Mouse (Mus musculus): ENCODE data around the gene Tead1. TPM values are rescaled to one million over a fixed set of nuclear protein-coding genes. Genes with fewer than 3 reads are reported as not detected.

Gene Tead1
- total and polyA plus RNA-seq, 3 experiments, result 0.38 TPM; not detected in 2

GRCm38 (mm10) chr7:112759359-112759975, 80.3 kb downstream of the Tead1 start:
- DNase-seq (ENCODE audit: low spot score) (no peak), ATAC-seq (ENCODE audit: extremely low read depth, insufficient number of reproducible peaks, low FRiP score, poor library complexity, severe bottlenecking) (no peak)
- Histone ChIP-seq H3K27me3 (ENCODE audit: insufficient read depth, low read length) (no peaks in the 10 kb centered on the region; the same call in 1 of the 2 replicates), H3K4me1 (ENCODE audit: insufficient read depth, low read depth, low read length) (no peaks in the 10 kb centered on the region), H3K4me3 (ENCODE audit: low read depth, low read length) (no peak overlapping the region), H3K36me3 (replicated peaks) (no peaks in the 10 kb centered on the region), H3K9me3 (replicated peaks) (peaks cover 34% of the 10 kb centered on the region)
- no peak for TF ChIP-seq POLR2AphosphoS5 (IDR thresholded peaks at IDR 0.05; ENCODE audit: insufficient replicate concordance, low read depth, low read length)
- TF ChIP-seq TAL1 (conservative IDR thresholded peaks at IDR 0.05; ENCODE audit: low read depth, low read length), result no peak
- TF ChIP-seq CTCF (IDR thresholded peaks at IDR 0.05; ENCODE audit: low read depth, low read length), result no peak
- no peak for TF ChIP-seq GATA1 (IDR thresholded peaks at IDR 0.05; ENCODE audit: borderline replicate concordance, low read length)
- no peak for TF ChIP-seq GATA2 (IDR thresholded peaks at IDR 0.05; ENCODE audit: borderline replicate concordance, low read depth, low read length)

GRCm38 (mm10) chr7:112760293-112760692, 81.2 kb downstream of the Tead1 start:
- TF ChIP-seq CTCF (IDR thresholded peaks at IDR 0.05; ENCODE audit: low read depth, low read length) (no peak), GATA2 (IDR thresholded peaks at IDR 0.05; ENCODE audit: borderline replicate concordance, low read depth, low read length) (no peak), POLR2AphosphoS5 (IDR thresholded peaks at IDR 0.05; ENCODE audit: insufficient replicate concordance, low read depth, low read length) (no peak)
- peaks cover 28% of the 10 kb centered on the region for H3K9me3 ChIP-seq (replicated peaks)
- H3K4me3 ChIP-seq (ENCODE audit: low read depth, low read length), result no peak overlapping the region
- H3K4me1 ChIP-seq (ENCODE audit: insufficient read depth, low read depth, low read length), result no peaks in the 10 kb centered on the region
- no peaks in the 10 kb centered on the region; the same call in 1 of the 2 replicates for H3K27me3 ChIP-seq (ENCODE audit: insufficient read depth, low read length)
- DNase-seq (ENCODE audit: low spot score) (no peak), ATAC-seq (ENCODE audit: extremely low read depth, insufficient number of reproducible peaks, low FRiP score, poor library complexity, severe bottlenecking) (no peak)
- H3K36me3 ChIP-seq (replicated peaks), result no peaks in the 10 kb centered on the region

GRCm38 (mm10) chr7:112760782-112761181, 81.7 kb downstream of the Tead1 start:
- Histone ChIP-seq H3K36me3 (replicated peaks) (no peaks in the 10 kb centered on the region), H3K4me3 (ENCODE audit: low read depth, low read length) (no peak overlapping the region), H3K27me3 (ENCODE audit: insufficient read depth, low read length) (no peaks in the 10 kb centered on the region; the same call in 1 of the 2 replicates), H3K4me1 (ENCODE audit: insufficient read depth, low read depth, low read length) (no peaks in the 10 kb centered on the region), H3K9me3 (replicated peaks) (peaks cover 29% of the 10 kb centered on the region)
- DNase-seq (ENCODE audit: low spot score) (no peak), ATAC-seq (ENCODE audit: extremely low read depth, insufficient number of reproducible peaks, low FRiP score, poor library complexity, severe bottlenecking) (no peak)
- TF ChIP-seq GATA1 (IDR thresholded peaks at IDR 0.05; ENCODE audit: borderline replicate concordance, low read length) (no peak), CTCF (IDR thresholded peaks at IDR 0.05; ENCODE audit: low read depth, low read length) (no peak)

GRCm38 (mm10) chr7:112762870-112763269, 83.8 kb downstream of the Tead1 start:
- ATAC-seq (ENCODE audit: extremely low read depth, insufficient number of reproducible peaks, low FRiP score, poor library complexity, severe bottlenecking) (no peak), DNase-seq (ENCODE audit: low spot score) (no peak)
- H3K36me3 ChIP-seq (replicated peaks), result no peaks in the 10 kb centered on the region
- no peaks in the 10 kb centered on the region for H3K4me1 ChIP-seq (ENCODE audit: insufficient read depth, low read depth, low read length)
- TF ChIP-seq TAL1 (conservative IDR thresholded peaks at IDR 0.05; ENCODE audit: low read depth, low read length) (no peak), GATA1 (IDR thresholded peaks at IDR 0.05; ENCODE audit: borderline replicate concordance, low read length) (no peak), CTCF (IDR thresholded peaks at IDR 0.05; ENCODE audit: low read depth, low read length) (no peak), GATA2 (IDR thresholded peaks at IDR 0.05; ENCODE audit: borderline replicate concordance, low read depth, low read length) (no peak), POLR2AphosphoS5 (IDR thresholded peaks at IDR 0.05; ENCODE audit: insufficient replicate concordance, low read depth, low read length) (no peak)
- H3K9me3 ChIP-seq (replicated peaks), result peaks cover 34% of the 10 kb centered on the region
- no peaks in the 10 kb centered on the region; the same call in 1 of the 2 replicates for H3K27me3 ChIP-seq (ENCODE audit: insufficient read depth, low read length)
- H3K4me3 ChIP-seq (ENCODE audit: low read depth, low read length), result no peak overlapping the region

GRCm38 (mm10) chr7:112763513-112763912, 84.4 kb downstream of the Tead1 start:
- TF ChIP-seq GATA2 (IDR thresholded peaks at IDR 0.05; ENCODE audit: borderline replicate concordance, low read depth, low read length), result no peak
- TF ChIP-seq CTCF (IDR thresholded peaks at IDR 0.05; ENCODE audit: low read depth, low read length), result no peak
- no peak for TF ChIP-seq GATA1 (IDR thresholded peaks at IDR 0.05; ENCODE audit: borderline replicate concordance, low read length)
- TF ChIP-seq TAL1 (conservative IDR thresholded peaks at IDR 0.05; ENCODE audit: low read depth, low read length), result no peak
- TF ChIP-seq POLR2AphosphoS5 (IDR thresholded peaks at IDR 0.05; ENCODE audit: insufficient replicate concordance, low read depth, low read length), result no peak
- Histone ChIP-seq H3K27me3 (ENCODE audit: insufficient read depth, low read length) (no peaks in the 10 kb centered on the region; the same call in 1 of the 2 replicates), H3K9me3 (replicated peaks) (peaks cover 35% of the 10 kb centered on the region), H3K4me1 (ENCODE audit: insufficient read depth, low read depth, low read length) (no peaks in the 10 kb centered on the region), H3K4me3 (ENCODE audit: low read depth, low read length) (no peak overlapping the region), H3K36me3 (replicated peaks) (no peaks in the 10 kb centered on the region)
- DNase-seq (ENCODE audit: low spot score) (no peak), ATAC-seq (ENCODE audit: extremely low read depth, insufficient number of reproducible peaks, low FRiP score, poor library complexity, severe bottlenecking) (no peak)

GRCm38 (mm10) chr7:112764921-112765320, 85.8 kb downstream of the Tead1 start:
- Histone ChIP-seq H3K4me3 (ENCODE audit: low read depth, low read length) (no peak overlapping the region), H3K36me3 (replicated peaks) (no peaks in the 10 kb centered on the region), H3K4me1 (ENCODE audit: insufficient read depth, low read depth, low read length) (no peaks in the 10 kb centered on the region), H3K27me3 (ENCODE audit: insufficient read depth, low read length) (no peaks in the 10 kb centered on the region; the same call in 1 of the 2 replicates), H3K9me3 (replicated peaks) (peaks cover 27% of the 10 kb centered on the region)
- TF ChIP-seq CTCF (IDR thresholded peaks at IDR 0.05; ENCODE audit: low read depth, low read length) (no peak), GATA2 (IDR thresholded peaks at IDR 0.05; ENCODE audit: borderline replicate concordance, low read depth, low read length) (no peak), POLR2AphosphoS5 (IDR thresholded peaks at IDR 0.05; ENCODE audit: insufficient replicate concordance, low read depth, low read length) (no peak), TAL1 (conservative IDR thresholded peaks at IDR 0.05; ENCODE audit: low read depth, low read length) (no peak), GATA1 (IDR thresholded peaks at IDR 0.05; ENCODE audit: borderline replicate concordance, low read length) (no peak)
- ATAC-seq (ENCODE audit: extremely low read depth, insufficient number of reproducible peaks, low FRiP score, poor library complexity, severe bottlenecking), result no peak
- no peak for DNase-seq (ENCODE audit: low spot score)
